Mouse (Mus musculus) spleen, postnatal 4 days (tissue): ENCODE results near the gene Sgsm1.
A peak's percentile ranks its signal among the peaks of the same experiment; 100 is the strongest.

Experiments
- DNase-seq, 2 experiments: peaks; one replicate each; pipeline ENCODE4 v3.0.0; 2022; ENCODE audit warnings: low spot score in 2 of 2

The Sgsm1 gene

GRCm38 (mm10) chr5:113323784-113324638 lies 13.4 kb upstream of the Sgsm1 start:
- no peak for DNase-seq

- peak; percentile 29 to 75 for DNase-seq
Observed at GRCm38 (mm10) chr5:113313998-113314397, 3.4 kb upstream of the Sgsm1 start.

- DNase-seq, result no peak
Observed at GRCm38 (mm10) chr5:113309491-113310376, 852 bp downstream of the Sgsm1 start.

GRCm38 (mm10) chr5:113306750-113307477 lies 3.7 kb downstream of the Sgsm1 start:
- no peak for DNase-seq

DNA sequence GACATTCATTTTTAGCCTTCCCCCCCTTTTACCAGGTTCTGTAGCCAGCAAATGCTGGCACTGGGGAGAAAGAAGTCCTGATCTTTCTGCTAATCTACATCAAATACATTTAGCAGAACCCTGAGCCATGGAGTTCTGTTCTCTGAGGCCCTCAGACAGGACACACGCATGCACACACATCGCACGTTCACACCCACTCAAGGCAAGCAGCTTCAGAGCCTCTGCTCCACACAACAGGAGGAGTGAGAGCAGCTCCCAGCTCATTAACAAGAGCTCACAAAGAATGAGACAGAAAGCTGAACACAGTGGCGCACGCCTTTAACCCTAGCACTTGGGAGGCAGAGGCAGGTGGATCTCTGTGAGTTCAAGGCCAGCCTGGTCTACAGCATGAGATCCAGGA lies 6.1 kb downstream of the Sgsm1 start:
- no peak for DNase-seq

GRCm38 (mm10) chr5:113301841-113302240 lies 8.7 kb downstream of the Sgsm1 start:
- no peak for DNase-seq

- DNase-seq, result no peak
Observed at GRCm38 (mm10) chr5:113300148-113300889, 10.3 kb downstream of the Sgsm1 start.

GRCm38 (mm10) chr5:113299433-113299832 lies 11.2 kb downstream of the Sgsm1 start:
- no peak for DNase-seq

GRCm38 (mm10) chr5:113298826-113299225 lies 11.8 kb downstream of the Sgsm1 start:
- DNase-seq, result no peak

DNA sequence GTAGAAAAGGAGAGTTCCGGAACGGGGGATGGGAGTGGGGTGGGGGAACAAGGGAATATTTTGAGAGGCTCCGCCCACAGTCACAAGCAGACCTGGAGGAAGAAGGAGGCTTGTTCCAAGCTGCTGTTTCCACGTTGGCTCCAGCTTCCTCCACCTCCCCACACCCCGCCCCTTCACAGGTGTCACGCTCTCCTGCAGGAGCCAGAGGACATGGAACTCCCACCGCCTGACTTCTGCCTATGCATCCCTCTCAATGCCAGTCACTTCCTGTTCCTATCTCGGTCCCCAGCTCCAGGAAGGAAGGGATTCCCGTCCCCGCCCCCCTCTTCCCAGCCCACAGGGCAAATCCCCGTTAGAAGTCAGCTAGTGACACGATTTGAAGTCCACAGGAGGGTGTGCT lies 12.5 kb downstream of the Sgsm1 start:
- DNase-seq, result no peak

GRCm38 (mm10) chr5:113295791-113296190 lies 14.8 kb downstream of the Sgsm1 start:
- no peak for DNase-seq

DNA sequence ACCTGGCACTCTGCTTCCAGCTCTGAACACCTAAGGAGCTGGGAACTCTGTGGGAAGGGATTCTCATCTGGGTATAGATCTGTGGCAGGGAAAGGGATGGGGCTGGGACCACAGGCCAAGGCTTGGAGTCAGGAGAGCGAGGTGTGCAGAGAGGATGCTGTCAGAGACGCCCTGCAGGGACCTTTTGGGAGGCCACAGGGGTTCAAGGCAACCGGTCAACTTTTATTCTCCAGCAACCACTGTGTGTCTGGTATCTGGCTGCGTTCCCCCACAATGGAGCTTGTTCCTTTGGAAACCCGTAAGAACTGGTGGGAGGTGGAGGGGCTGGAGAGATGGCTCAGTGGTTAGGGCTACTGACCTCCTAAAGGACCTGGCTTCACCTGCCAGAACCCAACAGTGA lies 16.0 kb downstream of the Sgsm1 start:
- no peak for DNase-seq

GRCm38 (mm10) chr5:113293446-113293845 lies 17.1 kb downstream of the Sgsm1 start:
- no peak for DNase-seq

- DNase-seq, result no peak
Observed at GRCm38 (mm10) chr5:113292832-113293231, 17.8 kb downstream of the Sgsm1 start.

- peak in 1 of 2 experiments; percentile 71 for DNase-seq
Observed at GRCm38 (mm10) chr5:113292179-113292578, 18.4 kb downstream of the Sgsm1 start.

GRCm38 (mm10) chr5:113291125-113291524 lies 19.5 kb downstream of the Sgsm1 start:
- no peak for DNase-seq

DNA sequence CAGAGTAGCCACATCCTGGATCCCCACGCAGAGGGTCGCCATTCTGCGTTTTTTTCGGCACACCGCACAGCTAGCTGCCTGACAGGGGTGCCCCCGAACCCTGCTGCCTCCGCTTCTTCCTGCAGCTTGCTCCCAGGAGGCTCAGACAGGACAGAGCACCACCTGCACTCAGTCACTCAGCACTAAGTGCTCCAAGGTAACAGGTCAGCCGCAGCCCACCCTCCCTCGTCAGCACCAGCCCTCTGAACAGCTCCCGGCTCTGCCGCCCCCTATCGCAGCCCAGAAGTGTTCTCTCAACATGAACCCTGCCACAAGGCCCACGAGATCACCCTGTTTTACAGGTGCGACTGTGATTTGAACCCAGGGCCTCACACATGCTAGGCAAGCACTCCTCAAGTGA lies 20.4 kb downstream of the Sgsm1 start:
- DNase-seq, result no peak

- DNase-seq, result no peak
Observed at GRCm38 (mm10) chr5:113288490-113288889, 22.1 kb downstream of the Sgsm1 start.

- DNase-seq, result no peak
Observed at GRCm38 (mm10) chr5:113287762-113288161, 22.8 kb downstream of the Sgsm1 start.

GRCm38 (mm10) chr5:113286591-113287520 lies 23.7 kb downstream of the Sgsm1 start:
- peak; percentile 29 to 78 for DNase-seq
